Mouse (Mus musculus) midbrain, embryonic 14.5 days (tissue): ENCODE measurements around the gene Dhtkd1. TPM values are rescaled to one million over a fixed set of nuclear protein-coding genes. Genes with fewer than 3 reads are reported as not detected.

ENCODE experiments used
- ATAC-seq: fragments of 200-750 bp; cut with Nextera tagmentation; 2 replicates; pipeline ENCODE4 v1.8.0; 2017; ENCODE audit warnings: moderate number of reproducible peaks, moderate library complexity; ENCODE audit not compliant: low FRiP score, low TSS enrichment
- DNase-seq: peaks from one replicate; pipeline ENCODE4 v3.0.0-alpha.2; 2015
- H3K27ac ChIP-seq: fragments of 300-500 bp; sonication (generic); replicated peaks from 2 replicates; pipeline ENCODE4 v1.5.1; 2014; ENCODE audit warnings: mild to moderate bottlenecking, low read depth, low read length, moderate library complexity
- H3K27me3 ChIP-seq: fragments of 300-500 bp; sonication (generic); 2 replicates; pipeline ENCODE4 v1.6.1; 2014; ENCODE audit warnings: low read length, control low read depth, mixed read lengths; ENCODE audit not compliant: control insufficient read depth, insufficient read depth
- H3K36me3 ChIP-seq: fragments of 300-500 bp; sonication (generic); 2 replicates; pipeline ENCODE4 v1.6.1; 2014; ENCODE audit warnings: low read length, control low read depth; ENCODE audit not compliant: control insufficient read depth, insufficient read depth
- H3K4me1 ChIP-seq: fragments of 300-500 bp; sonication (generic); 2 replicates; pipeline ENCODE4 v1.6.1; 2014; ENCODE audit warnings: mild to moderate bottlenecking, antibody characterized with exemption, low read length, control low read depth; ENCODE audit not compliant: control insufficient read depth, insufficient read depth
- H3K4me2 ChIP-seq: fragments of 300-500 bp; sonication (generic); 2 replicates; pipeline ENCODE4 v1.6.1; 2014; ENCODE audit warnings: mild to moderate bottlenecking, low read length, moderate library complexity
- H3K4me3 ChIP-seq: fragments of 300-500 bp; sonication (generic); replicated peaks from 2 replicates; pipeline ENCODE4 v1.5.1; 2014; ENCODE audit warnings: low read depth, low read length
- H3K9ac ChIP-seq: fragments of 300-500 bp; sonication (generic); replicated peaks from 2 replicates; pipeline ENCODE4 v1.6.1; 2014; ENCODE audit warnings: mild to moderate bottlenecking, low read length, moderate library complexity
- H3K9me3 ChIP-seq: fragments of 300-500 bp; sonication (generic); 2 replicates; pipeline ENCODE4 v1.6.1; 2016; ENCODE audit warnings: low read length, control low read depth, mixed read lengths; ENCODE audit not compliant: control insufficient read depth
- WGBS: fragments of 180-500 bp; shearing (Covaris S2); extraction: QIAGEN DNeasy Blood & Tissue Kit; methylation state at CpG from one replicate; pipeline ENCODE4 v1.1.7; 2014; 5-methylcytosine and 5-hydroxymethylcytosine counted together
- polyA plus RNA-seq: library from polyadenylated mRNA; unstranded; fragments of >200 nt; fragmentation: Nextera tagmentation; extraction: Ambion mirVana; gene quantifications from 2 replicates; pipeline ENCODE4 v1.2.1, GENCODE M21; 2014

Gene Dhtkd1
- polyA plus RNA-seq, 1 experiment from 2014 or later: 5.7 TPM

DNA sequence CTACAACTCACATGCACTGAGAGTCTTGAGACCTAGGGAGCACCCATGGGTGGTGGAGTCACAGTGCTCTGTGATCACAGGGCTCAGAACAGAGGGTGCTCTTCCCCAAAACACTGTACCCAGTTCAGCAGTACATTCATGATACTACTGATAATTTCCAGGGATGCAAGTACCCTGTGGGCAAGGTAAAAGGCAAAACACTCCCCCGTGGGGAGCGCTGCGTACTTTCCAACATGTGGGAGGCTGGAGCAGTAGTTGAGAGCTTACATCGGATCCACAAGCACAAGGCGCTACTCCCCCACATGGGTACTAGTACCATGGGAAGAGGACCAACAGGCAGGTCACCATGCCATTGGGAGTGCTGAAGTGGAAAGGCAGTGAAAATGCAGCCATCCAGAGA is 15.1 kb downstream of the Dhtkd1 start:
- Histone ChIP-seq H3K27me3 (no peaks in the 10 kb centered on the region), H3K27ac (no peak overlapping the region), H3K9ac (no peak overlapping the region), H3K4me1 (no peaks in the 10 kb centered on the region), H3K9me3 (no peaks in the 10 kb centered on the region), H3K4me2 (no peak overlapping the region), H3K4me3 (no peak overlapping the region), H3K36me3 (peaks cover 11% of the 10 kb centered on the region)
- ATAC-seq (no peak), DNase-seq (no peak)
- 95% methylated on average over 5 of the region's 5 CpGs for WGBS

DNA sequence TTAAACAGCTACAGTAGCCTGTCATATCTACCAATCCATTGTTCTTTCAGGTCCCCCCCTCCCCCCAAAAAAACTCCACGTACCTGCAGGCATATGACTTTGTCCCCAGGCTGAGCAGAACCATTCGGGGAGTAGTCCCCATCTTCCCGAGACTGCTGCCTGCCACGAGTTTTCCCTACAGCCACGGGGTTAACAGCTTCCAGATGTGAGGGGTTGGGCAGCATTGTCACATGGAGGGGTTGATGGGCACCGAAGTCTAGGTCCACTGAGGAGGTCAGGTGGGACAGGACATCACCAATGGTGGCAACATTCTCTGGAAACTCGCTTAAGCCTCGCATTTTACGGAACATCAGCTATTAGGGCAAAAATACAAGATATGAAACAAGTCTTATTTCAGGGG is 18.8 kb downstream of the Dhtkd1 start:
- H3K36me3 ChIP-seq: peaks cover 17% of the 10 kb centered on the region
- WGBS: 91% methylated on average over 9 of the region's 9 CpGs
- no peak for DNase-seq
- no peak overlapping the region for H3K27ac ChIP-seq
- no peak overlapping the region for H3K4me2 ChIP-seq
- H3K9ac ChIP-seq: no peak overlapping the region
- H3K27me3 ChIP-seq: no peaks in the 10 kb centered on the region
- ATAC-seq: no peak
- H3K4me1 ChIP-seq: no peaks in the 10 kb centered on the region
- no peak overlapping the region for H3K4me3 ChIP-seq
- H3K9me3 ChIP-seq: no peaks in the 10 kb centered on the region

DNA sequence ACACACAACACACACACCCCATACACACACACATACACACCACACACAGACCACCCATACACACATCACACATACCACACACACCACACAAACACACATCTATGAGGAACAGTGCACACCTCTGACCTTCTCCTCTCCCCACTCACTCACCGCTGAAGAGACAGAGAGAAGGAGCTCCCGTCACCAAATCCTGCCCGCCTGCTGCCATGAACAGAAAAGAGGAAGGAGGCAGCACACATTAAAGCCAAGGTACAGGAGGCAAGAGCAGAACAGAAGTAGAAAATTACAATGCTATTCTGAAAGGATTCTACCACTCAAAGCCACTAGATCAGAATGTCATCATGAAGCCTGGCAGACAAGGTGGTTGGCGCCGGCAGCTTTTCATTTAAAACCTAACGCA is 19.8 kb downstream of the Dhtkd1 start:
- H3K9ac ChIP-seq: no peak overlapping the region
- no peaks in the 10 kb centered on the region for H3K9me3 ChIP-seq
- WGBS: 94% methylated on average over 6 of the region's 6 CpGs
- ATAC-seq (no peak), DNase-seq (no peak)
- H3K4me2 ChIP-seq: no peak overlapping the region
- H3K27me3 ChIP-seq: no peaks in the 10 kb centered on the region
- H3K36me3 ChIP-seq: peaks cover 19% of the 10 kb centered on the region
- no peak overlapping the region for H3K27ac ChIP-seq
- H3K4me3 ChIP-seq: no peak overlapping the region
- no peaks in the 10 kb centered on the region for H3K4me1 ChIP-seq

GRCm38 (mm10) chr2:5911282-5911965 is 31.2 kb downstream of the Dhtkd1 start:
- ATAC-seq (no peak; the same call in 1 of the 2 replicates), DNase-seq (peak; percentile 49)
- H3K9ac ChIP-seq: no peak overlapping the region
- H3K4me1 ChIP-seq: no peaks in the 10 kb centered on the region
- H3K27me3 ChIP-seq: no peaks in the 10 kb centered on the region
- no peak overlapping the region for H3K4me3 ChIP-seq
- no peaks in the 10 kb centered on the region for H3K9me3 ChIP-seq
- 42% methylated on average over 16 of the region's 16 CpGs for WGBS
- H3K4me2 ChIP-seq: no peak overlapping the region
- H3K27ac ChIP-seq: no peak overlapping the region
- peaks cover 14% of the 10 kb centered on the region for H3K36me3 ChIP-seq

- Histone ChIP-seq H3K4me2 (no peak overlapping the region), H3K36me3 (peaks cover 15% of the 10 kb centered on the region), H3K9ac (no peak overlapping the region), H3K27ac (no peak overlapping the region), H3K27me3 (no peaks in the 10 kb centered on the region), H3K9me3 (no peaks in the 10 kb centered on the region), H3K4me1 (no peaks in the 10 kb centered on the region), H3K4me3 (no peak overlapping the region)
- ATAC-seq (no peak), DNase-seq (peak; percentile 67)
- WGBS: 48% methylated on average over 3 of the region's 3 CpGs
Observed at GRCm38 (mm10) chr2:5906625-5907024, 36.0 kb downstream of the Dhtkd1 start.

DNA sequence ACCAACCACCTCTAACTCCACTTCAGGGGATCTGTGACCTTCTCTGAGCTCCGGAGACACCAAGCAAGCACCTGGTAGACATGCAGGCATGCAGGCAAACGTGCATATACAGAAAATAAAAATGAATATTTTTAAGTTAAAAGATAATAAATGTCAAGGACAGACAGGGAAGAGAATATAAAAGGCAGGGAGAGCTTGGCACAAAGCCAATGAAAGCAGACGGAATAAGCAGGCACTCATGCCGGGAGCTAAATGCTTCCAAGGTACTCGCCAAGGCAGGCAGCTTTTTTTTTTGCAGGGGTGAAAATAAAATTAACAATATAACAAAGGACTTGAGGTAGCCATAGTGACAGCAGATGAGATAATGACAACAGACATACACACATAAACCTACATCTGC is 36.5 kb downstream of the Dhtkd1 start:
- Histone ChIP-seq H3K27me3 (no peaks in the 10 kb centered on the region), H3K27ac (no peak overlapping the region), H3K4me3 (no peak overlapping the region), H3K4me2 (no peak overlapping the region), H3K4me1 (no peaks in the 10 kb centered on the region), H3K9ac (no peak overlapping the region), H3K9me3 (no peaks in the 10 kb centered on the region), H3K36me3 (peaks cover 16% of the 10 kb centered on the region)
- ATAC-seq (no peak), DNase-seq (peak; percentile 55)
- WGBS: 48% methylated on average over 5 of the region's 5 CpGs

GRCm38 (mm10) chr2:5900145-5900544 is 42.4 kb downstream of the Dhtkd1 start:
- H3K4me3 ChIP-seq: no peak overlapping the region

GRCm38 (mm10) chr2:5894843-5895570 is 47.6 kb downstream of the Dhtkd1 start, which contains the start of gene Sec61a2:
Sec61a2 (minus strand) TSS chr2:5895432.
- peak within 1 kb of the TSS; percentile 82 for H3K27ac ChIP-seq
- no peaks in the 10 kb centered on the region for H3K27me3 ChIP-seq
- H3K36me3 ChIP-seq: peaks cover 32% of the 10 kb centered on the region
- peak within 1 kb of the TSS; percentile 84 for H3K9ac ChIP-seq
- no peaks in the 10 kb centered on the region for H3K9me3 ChIP-seq
- peak; percentile 100 for ATAC-seq
- H3K4me1 ChIP-seq: no peaks in the 10 kb centered on the region; the same call in 1 of the 2 replicates
- WGBS: under 1% methylated on average over 62 of the region's 62 CpGs
- H3K4me3 ChIP-seq: peak within 1 kb of the TSS; percentile 81
- DNase-seq: peak; percentile 99
- peak within 1 kb of the TSS; percentile 64 for H3K4me2 ChIP-seq

More at GRCm38 (mm10) chr2:5900145-5900544, 42.4 kb downstream of the Dhtkd1 start:
- 52% methylated on average over 5 of the region's 5 CpGs for WGBS
- DNase-seq (peak; percentile 49), ATAC-seq (no peak)
- H3K36me3 ChIP-seq: peaks cover 19% of the 10 kb centered on the region; the same call in 1 of the 2 replicates
- H3K4me1 ChIP-seq: no peaks in the 10 kb centered on the region
- H3K4me2 ChIP-seq: no peak overlapping the region
- no peak overlapping the region for H3K9ac ChIP-seq
- H3K9me3 ChIP-seq: no peaks in the 10 kb centered on the region
- H3K27me3 ChIP-seq: no peaks in the 10 kb centered on the region
- no peak overlapping the region for H3K27ac ChIP-seq
